Mouse (Mus musculus): ENCODE results near the gene Dnm2.

- TF ChIP-seq CTCF (IDR thresholded peaks at IDR 0.05; ENCODE audit: low read depth, low read length): no peak
- no peak for TF ChIP-seq POLR2A (IDR thresholded peaks at IDR 0.05; ENCODE audit: extremely low read depth, insufficient read depth, low read length)
Measured at GRCm38 (mm10) chr9:21433766-21434165, 9.1 kb downstream of the Dnm2 start.

All from liver, adult 2 months (tissue).